Mouse (Mus musculus) lung, adult 2 months (tissue): ENCODE data around the gene Izumo4.

Experiments
- CTCF ChIP-seq: fragments of 200-500 bp; IDR thresholded peaks from 2 replicates; pipeline ENCODE4 v1.5.1; 2011; ENCODE audit warnings: mild to moderate bottlenecking, low read length, control low read depth; ENCODE audit not compliant: insufficient read depth
- POLR2A ChIP-seq: fragments of 200-500 bp; IDR thresholded peaks from 2 replicates; pipeline ENCODE4 v1.6.1; 2011; ENCODE audit warnings: low read depth, mild to moderate bottlenecking, control low read depth, low read length, borderline replicate concordance; ENCODE audit errors: extremely low read depth

GRCm38 (mm10) chr10:80727369-80728127, 25.6 kb downstream of the Izumo4 start:
- TF ChIP-seq POLR2A = no peak
- TF ChIP-seq CTCF = no peak
